Mouse (Mus musculus): ENCODE measurements around the gene Gstm2.
"Not testable (repeated sequence)": the region's sequence is repeated elsewhere in the genome, so short reads cannot be mapped to it uniquely, and the experiment has no call there.

Gstm2 gene

DNA sequence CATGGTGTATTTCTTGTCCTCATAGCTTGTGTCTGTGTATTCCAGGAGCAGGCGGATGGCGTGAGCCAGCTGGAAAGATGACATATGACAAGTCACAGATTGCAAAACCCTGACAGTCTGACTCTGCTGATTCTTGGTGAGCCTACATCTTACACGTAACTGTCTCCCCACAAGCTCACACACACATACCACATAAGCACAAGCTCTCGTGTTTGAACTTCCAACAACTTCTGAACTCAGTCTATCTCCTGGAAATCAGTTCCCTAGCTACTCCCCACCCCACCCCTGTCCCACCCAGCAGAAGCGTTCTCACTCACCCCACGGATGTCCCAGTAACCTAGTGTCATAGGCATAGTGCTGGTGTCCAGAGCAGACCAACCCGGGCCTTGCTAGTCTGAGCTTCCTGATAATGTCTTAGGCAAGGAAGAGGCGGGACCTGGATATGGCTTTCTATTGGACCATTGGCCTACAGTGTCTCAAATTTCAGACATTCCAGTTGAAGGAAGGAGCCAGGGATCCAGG is at the start of gene Gstm2:
Gene Gstm2, minus strand, starts transcription at position 413 of the 522 bp plus-strand sequence.
- DNase-seq (ENCODE audit: low read depth, low spot score) = peak; percentile 81

GRCm38 (mm10) chr3:108033156-108033555 is 46.9 kb upstream of the Gstm2 start:
- DNase-seq (ENCODE audit: low read depth, low spot score) = no peak

GRCm38 (mm10) chr3:108032113-108032512 is 45.9 kb upstream of the Gstm2 start:
- DNase-seq (ENCODE audit: low read depth, low spot score) = no peak

DNA sequence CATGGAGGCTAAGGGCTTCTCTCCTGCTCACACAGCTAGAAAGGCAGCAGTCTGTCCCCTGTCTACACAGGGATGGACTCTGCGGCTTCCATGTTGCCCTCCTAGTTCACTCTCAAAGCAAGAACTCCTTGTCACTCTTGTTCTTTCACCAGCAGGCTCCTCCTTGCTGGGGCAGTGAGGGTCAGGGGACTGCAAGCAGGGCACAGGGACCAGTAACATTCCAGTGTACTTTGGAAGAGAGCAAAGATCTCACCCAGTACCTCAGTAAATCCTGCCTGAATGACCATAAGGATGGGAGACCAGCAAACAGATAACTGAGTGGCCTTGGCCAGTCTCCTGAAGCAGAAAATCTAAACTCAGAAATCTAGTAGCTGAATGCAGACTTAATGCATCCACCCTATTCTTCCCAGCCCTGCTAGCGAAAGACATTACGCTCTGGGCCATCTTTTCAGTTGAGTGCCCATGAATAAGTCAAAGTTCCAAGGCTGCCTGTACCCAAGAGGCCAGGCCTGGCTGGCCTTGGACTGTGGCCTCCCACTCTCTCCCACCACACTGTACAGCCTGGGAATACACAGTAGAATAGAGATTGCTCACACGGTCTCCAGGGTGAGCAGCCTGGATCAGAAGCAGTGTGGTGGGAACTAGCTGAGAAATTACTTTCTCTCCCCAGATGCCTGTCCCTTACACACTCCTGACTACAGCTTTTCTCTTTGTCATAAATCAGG is 42.5 kb upstream of the Gstm2 start:
- no peak for DNase-seq (ENCODE audit: low read depth, low spot score)

DNA sequence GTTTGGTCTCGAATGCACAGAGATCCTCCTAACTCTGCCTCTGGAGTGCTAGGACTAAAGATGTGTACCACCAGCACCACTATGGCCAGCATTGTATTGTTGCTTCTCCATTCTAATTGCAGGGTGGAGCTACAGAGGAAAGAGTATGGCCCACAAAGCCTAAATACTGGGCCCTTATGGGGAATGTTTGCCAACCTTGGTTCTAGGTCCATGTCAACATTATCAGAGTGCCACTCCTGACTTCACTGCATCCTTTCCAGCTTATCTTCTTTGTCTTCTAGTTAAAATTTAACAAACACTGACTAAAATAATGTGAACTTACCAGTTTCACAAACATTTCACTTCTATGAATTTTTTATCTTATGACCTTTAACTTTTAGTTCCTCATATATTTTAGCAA is 40.3 kb upstream of the Gstm2 start:
- DNase-seq (ENCODE audit: low read depth, low spot score) = no peak

GRCm38 (mm10) chr3:108026049-108026448 is 39.8 kb upstream of the Gstm2 start:
- DNase-seq (ENCODE audit: low read depth, low spot score) = no peak

DNA sequence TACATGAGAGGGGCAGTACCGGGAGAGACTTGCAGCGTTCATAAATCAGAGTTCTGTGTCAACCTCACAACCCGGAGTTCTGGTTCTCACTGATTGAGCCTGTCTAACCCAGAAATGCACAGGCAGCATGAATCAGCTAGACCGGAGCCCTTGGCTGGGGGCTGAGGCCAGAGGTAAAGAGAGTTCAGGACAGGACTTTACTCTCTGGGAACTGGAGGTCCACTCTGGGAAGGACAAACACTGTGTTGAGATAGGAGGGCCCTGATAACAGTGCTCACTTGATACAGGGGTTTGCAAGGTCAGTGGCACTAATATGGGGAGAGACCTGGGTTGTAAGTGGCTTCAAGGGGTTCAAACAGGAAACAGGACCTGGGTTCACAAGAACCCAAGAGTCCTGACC is 39.1 kb upstream of the Gstm2 start:
- DNase-seq (ENCODE audit: low read depth, low spot score) = no peak

DNA sequence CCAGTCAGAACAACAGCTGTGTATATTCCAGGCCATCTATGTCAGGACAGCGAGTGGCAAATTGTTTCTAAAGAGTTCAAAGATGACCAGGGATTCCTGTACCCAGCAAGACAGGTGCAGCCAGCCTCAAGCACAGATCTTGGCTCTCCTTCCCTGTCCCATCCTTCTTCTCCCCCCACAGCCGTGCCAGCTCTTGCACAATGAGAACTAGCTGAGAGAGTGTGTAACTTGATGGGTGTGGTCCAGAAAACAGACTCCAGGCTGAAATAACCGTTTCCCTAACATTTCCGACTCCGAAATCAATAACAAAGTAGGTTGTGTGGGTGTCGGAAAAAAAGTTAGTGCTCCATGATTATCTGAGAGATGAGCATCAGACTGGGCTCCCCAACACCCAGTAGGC is 36.4 kb upstream of the Gstm2 start:
- DNase-seq (ENCODE audit: low read depth, low spot score) = no peak

- not testable (repeated sequence) for DNase-seq (ENCODE audit: low read depth, low spot score)
Observed at GRCm38 (mm10) chr3:108020351-108021022, 34.2 kb upstream of the Gstm2 start.

GRCm38 (mm10) chr3:108019226-108019625 is 33.0 kb upstream of the Gstm2 start:
- DNase-seq (ENCODE audit: low read depth, low spot score) = not testable (repeated sequence)

DNA sequence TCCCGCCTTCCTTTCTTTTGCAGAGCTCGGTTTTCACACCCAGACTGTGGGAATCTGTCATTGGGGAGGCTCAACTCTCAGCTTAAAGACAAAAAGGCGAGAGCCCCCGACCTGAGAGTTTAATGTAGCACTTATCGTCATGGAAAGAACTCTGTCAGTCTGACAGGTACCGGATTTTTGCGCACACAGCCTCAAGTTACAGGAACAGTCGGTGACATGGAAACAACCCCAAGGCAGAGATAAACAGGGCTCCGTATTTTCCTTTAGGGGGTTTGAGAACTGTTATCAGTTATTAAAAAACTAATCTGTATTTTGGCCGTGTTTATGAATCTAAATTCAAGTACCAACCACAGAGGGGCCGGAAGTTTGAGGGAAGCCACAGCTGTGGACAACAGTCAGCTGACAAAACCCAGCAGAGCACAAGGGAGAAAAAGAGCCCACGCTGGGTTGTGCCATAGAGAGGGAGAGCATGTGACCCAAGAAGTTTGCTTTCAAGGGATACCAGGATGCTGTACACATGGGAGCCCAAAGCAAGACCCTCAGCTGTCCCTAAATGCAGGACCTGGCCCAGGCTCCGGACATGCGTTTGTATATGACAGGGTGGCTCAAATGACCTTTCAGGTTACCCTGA is 32.1 kb upstream of the Gstm2 start:
- no peak for DNase-seq (ENCODE audit: low read depth, low spot score)

GRCm38 (mm10) chr3:108017473-108018189 is 31.4 kb upstream of the Gstm2 start, which contains the start of gene Gstm1:
Gene Gstm1 (minus strand): TSS chr3:108017973.
- peak; percentile 99 for DNase-seq (ENCODE audit: low read depth, low spot score)

- not testable (repeated sequence) for DNase-seq (ENCODE audit: low read depth, low spot score)
Observed at GRCm38 (mm10) chr3:108016468-108016867, 30.2 kb upstream of the Gstm2 start.

GRCm38 (mm10) chr3:108014974-108015346 is 28.7 kb upstream of the Gstm2 start:
- no peak for DNase-seq (ENCODE audit: low read depth, low spot score)

- DNase-seq (ENCODE audit: low read depth, low spot score) = no peak
Observed at GRCm38 (mm10) chr3:108014098-108014973, 28.1 kb upstream of the Gstm2 start.

- peak; percentile 35 for DNase-seq (ENCODE audit: low read depth, low spot score)
Observed at GRCm38 (mm10) chr3:108013331-108013871, 27.1 kb upstream of the Gstm2 start.

DNA sequence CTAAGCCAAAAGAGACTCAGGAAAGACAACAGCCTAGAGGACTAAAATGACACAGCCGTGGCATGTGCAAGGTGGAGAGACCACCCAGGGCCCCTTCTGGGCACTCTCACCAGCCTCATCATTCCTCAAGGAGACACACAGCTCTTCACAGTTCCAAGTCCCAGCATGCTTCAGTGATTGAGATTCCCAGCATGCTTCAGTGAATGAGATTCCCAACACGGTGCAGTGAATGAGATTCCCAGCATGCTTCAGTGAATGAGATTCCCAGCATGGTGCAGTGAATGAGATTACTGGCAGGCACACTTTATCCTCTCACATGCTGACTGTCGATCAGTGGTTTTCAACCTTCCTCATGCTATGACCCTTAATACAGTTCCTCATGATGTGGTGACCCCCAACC is 25.3 kb upstream of the Gstm2 start:
- DNase-seq (ENCODE audit: low read depth, low spot score) = peak; percentile 44

GRCm38 (mm10) chr3:108010286-108010685 is 24.0 kb upstream of the Gstm2 start:
- DNase-seq (ENCODE audit: low read depth, low spot score) = no peak

- no peak for DNase-seq (ENCODE audit: low read depth, low spot score)
Observed at GRCm38 (mm10) chr3:108002021-108002420, 15.8 kb upstream of the Gstm2 start.

DNA sequence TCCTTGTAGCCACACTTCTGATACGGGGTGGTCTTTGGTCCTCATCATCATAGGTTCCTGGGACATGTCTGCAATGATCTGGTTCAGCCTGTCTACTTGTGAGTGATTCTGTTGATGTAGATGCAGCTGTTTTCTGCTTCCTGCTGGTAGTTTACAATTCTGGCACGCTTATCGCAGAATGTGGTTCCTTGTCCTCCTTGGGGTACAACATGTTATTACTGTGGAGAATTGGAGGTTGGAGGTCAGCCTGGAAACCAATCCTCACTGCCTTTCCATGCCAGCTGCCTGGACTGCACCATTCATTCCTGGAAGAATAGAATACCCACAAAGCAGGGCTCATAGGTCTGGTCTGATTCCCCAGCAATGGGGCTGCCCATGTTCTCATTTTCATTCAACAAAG is 13.2 kb upstream of the Gstm2 start:
- no peak for DNase-seq (ENCODE audit: low read depth, low spot score)

DNA sequence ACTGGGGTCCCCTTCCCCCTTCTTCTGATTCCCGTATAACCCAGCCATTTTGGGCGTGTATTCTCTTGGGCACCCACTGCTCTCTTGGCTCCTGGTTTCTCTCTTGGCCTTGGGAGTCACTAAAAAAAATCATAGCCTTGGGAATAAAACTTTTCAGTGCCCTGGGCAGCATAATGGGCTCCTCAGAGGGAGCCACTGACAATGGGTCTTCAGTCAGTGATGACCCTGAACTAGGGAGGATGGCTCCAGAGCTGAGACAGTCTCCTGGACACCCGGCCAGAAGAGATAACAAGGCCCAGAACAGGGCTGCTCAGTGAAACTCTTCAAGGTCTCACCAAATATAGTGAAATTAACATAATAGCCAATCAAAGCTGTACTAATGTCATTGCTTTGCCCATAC is 12.3 kb upstream of the Gstm2 start:
- DNase-seq (ENCODE audit: low read depth, low spot score) = no peak

Data from R1 (cell line).